Mouse (Mus musculus) heart, adult 18-20 months (tissue): ENCODE measurements around the gene Zbtb26. TPM values are rescaled to one million over a fixed set of nuclear protein-coding genes. Genes with fewer than 3 reads are reported as not detected.

Source experiments
- DNase-seq, 2 experiments: peaks; one replicate each; pipeline ENCODE4 v3.0.0; 2021 to 2022; ENCODE audit warnings: mixed read lengths in 1 of 2
- long read RNA-seq, 2 experiments: library from polyadenylated mRNA; stranded (forward); transcript quantifications; one replicate each; pipeline ENCODE4 v2.0.0; 2021
- total RNA-seq, 2 experiments: library from RNA; stranded (reverse); gene quantifications; 2 replicates each; pipeline ENCODE4 v1.2.3; 2021

The Zbtb26 gene
- 1 to 10 TPM; 4.4 to 4.5 TPM for total RNA-seq
- long read RNA-seq, experiment 1, full-length matches to known transcripts, result 1 of 1 reads
- long read RNA-seq, experiment 1, partial matches to known transcripts, result 0 of 1 reads
- long read RNA-seq, experiment 1, other reads (novel, unspliced or antisense), result 0 of 1 reads
- long read RNA-seq, experiment 2, full-length matches to known transcripts, result 2 of 2 reads
- long read RNA-seq, experiment 2, partial matches to known transcripts, result 0 of 2 reads
- long read RNA-seq, experiment 2, other reads (novel, unspliced or antisense), result 0 of 2 reads

DNA sequence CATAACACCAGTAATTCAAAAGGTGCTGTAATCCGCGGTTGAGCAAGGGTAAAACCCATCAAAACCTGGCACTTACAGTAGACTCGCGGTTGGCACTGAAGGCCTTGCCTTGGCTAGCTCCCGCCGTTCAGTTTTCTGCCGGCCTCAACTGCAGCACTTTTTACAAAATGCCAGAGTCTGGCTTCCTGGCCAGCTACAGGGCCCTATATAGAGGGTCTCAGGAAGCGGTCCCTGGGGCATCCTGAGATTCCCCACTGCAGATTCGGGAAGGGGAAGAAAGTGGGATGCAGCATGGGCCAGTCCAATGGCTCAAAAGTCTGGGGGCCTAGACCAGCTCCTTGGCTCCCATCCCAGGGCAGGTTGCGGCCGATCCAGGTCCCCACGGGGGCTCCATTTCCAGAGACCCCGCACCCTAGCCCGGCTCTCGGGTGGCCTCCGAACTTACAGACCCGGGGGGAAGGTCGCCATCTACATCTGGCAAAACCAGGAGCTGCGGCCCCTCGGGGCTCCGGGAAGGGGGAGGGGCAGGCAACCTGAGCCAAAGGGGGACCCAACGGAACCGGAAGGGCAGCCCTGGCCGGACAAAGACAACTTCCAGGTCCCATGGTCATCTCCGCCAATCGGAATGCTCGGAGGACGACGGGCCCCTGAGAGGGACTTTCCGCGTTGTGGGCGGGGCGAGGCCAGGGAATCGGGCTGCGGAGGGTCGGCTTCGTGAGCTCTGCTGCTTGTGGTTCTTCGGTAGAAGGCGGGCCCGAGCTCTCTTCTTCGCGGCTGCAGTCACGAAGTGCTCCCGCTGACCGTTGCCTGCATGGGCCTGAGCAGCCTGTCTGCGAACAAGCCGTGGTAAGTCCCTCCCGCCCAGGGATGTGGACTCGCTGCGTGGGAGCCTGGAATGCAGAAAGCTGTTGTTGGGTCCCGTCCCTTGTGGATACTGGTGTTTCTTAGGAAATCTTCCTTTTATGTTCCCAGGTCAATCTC lies at the start of gene Zbtb26, which contains the start of the genes Zbtb6 and Rabgap1:
Zbtb26 (minus strand) TSS at position 525 of the 981 bp plus-strand sequence.
Zbtb6 (minus strand) TSS at position 561 of the 981 bp plus-strand sequence.
Rabgap1 (plus strand) TSS at position 669 of the 981 bp plus-strand sequence.
- peak; percentile 98 for DNase-seq

DNA sequence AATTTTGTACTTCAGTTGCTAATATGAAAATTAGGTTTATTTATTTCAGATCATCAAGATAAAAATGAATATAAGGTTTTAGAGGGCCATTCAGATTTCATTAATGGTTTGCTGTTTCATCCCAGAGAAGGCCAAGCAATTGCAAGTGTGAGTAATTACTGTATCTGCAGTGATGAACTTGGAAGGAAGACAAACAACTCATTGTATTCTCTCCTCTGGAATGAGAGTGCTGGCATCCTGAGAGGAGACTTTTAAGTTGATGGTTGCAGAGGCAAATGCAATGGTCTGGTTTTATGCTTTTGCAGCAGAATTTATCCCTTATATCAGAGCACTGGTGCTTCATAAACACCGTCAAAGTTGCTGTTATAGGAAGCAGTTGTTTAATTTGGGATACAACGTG lies 46.0 kb upstream of the Zbtb26 start:
- no peak for DNase-seq

GRCm38 (mm10) chr2:37486408-37486807 lies 43.5 kb upstream of the Zbtb26 start:
- no peak for DNase-seq

GRCm38 (mm10) chr2:37485370-37485769 lies 42.4 kb upstream of the Zbtb26 start:
- DNase-seq, result peak; percentile 22 to 78

- DNase-seq, result no peak
Observed at GRCm38 (mm10) chr2:37484165-37484564, 41.2 kb upstream of the Zbtb26 start.

- DNase-seq, result no peak
Observed at GRCm38 (mm10) chr2:37480039-37480438, 37.1 kb upstream of the Zbtb26 start.

DNA sequence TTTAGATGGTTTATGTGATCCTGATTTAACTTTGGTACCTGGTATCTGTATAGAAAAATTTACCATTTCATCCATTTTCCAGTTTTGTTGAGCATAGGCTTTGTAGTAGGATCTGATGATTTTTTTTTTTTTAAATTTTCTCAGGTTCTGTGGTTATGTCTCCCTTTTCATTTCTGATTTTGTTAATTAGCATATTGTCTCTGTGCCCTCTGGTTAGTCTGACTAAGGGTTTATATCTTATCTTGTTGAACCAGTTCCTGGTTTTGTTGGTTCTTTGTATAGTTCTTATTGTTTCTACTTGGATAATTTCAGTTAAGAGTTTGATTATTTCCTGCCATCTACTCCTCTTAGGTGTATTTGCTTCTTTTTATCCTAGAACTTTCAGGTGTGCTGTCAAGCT lies 36.6 kb upstream of the Zbtb26 start:
- DNase-seq, result no peak

GRCm38 (mm10) chr2:37466266-37466665 lies 23.3 kb upstream of the Zbtb26 start:
- no peak for DNase-seq

GRCm38 (mm10) chr2:37460707-37461106 lies 17.8 kb upstream of the Zbtb26 start:
- no peak for DNase-seq

DNA sequence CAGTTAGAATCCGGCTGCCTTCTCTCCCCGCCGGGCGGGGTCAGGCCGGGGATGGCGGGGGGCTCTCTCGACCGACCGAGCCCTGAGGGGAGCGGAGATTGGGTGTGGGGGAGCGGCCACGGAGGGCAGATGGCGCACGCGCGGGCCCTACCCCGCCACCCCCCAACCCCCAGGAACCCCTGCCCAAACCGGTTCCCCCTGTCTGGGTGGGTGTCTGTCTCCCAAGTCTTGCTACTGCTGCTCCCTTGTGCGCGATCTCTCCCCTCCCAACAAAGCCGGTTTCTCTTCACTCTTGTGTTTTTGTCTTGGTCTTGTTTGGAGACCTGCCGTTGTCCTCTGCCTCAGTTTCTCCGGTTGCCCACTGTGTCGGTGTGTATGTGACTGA lies 9.4 kb upstream of the Zbtb26 start:
- no peak for DNase-seq

GRCm38 (mm10) chr2:37451667-37452375 lies 8.9 kb upstream of the Zbtb26 start:
- DNase-seq, result peak; percentile 92 to 97

DNA sequence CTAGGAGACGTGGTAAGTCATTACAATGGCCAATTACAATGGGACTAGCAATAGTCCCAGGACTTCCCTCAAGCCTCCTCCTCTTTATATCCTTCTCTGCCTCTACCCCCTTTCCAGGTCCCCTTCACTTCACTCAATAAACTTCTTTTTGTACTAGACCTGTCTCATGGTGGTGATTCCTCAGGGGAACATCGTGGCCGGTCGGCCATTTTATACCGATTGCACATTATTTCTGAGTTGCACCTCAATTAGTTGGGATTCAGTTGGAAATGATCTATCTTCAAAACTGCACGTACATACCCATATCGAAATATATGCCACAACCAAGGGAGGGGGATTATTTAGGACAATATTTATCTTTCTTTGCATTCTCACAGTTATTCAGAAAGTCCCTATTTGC lies 11.3 kb downstream of the Zbtb26 start:
- DNase-seq, result no peak

- DNase-seq, result peak; percentile 88 to 92
Observed at GRCm38 (mm10) chr2:37430593-37431464, 12.1 kb downstream of the Zbtb26 start.

DNA sequence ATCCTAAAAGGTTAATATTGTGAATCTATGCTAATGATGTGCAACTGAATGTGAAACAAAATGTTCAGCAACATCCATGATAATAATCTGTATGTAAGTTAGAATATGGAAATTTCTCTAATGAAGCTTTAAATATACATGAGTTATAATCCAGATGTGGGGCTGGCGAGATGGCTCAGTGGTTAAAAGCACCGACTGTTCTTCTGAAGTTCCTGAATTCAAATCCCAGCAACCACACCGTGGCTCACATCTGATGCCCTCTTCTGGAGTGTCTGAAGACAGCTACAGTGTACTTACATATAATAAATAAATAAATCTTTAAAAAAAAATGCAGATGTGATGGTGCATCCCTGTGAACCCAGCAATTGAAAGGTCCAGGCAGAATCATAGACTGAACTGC lies 19.3 kb downstream of the Zbtb26 start:
- peak in 1 of 2 experiments; percentile 7 for DNase-seq

- peak; percentile 97 to 98 for DNase-seq
Observed at GRCm38 (mm10) chr2:37422306-37423304, 20.3 kb downstream of the Zbtb26 start, which contains the start of gene Rc3h2. TSS of gene Rc3h2 (minus strand) at chr2:37422903.

- DNase-seq, result no peak
Observed at GRCm38 (mm10) chr2:37421903-37422302, 21.0 kb downstream of the Zbtb26 start.

GRCm38 (mm10) chr2:37395539-37395938 lies 47.4 kb downstream of the Zbtb26 start:
- DNase-seq, result no peak

DNA sequence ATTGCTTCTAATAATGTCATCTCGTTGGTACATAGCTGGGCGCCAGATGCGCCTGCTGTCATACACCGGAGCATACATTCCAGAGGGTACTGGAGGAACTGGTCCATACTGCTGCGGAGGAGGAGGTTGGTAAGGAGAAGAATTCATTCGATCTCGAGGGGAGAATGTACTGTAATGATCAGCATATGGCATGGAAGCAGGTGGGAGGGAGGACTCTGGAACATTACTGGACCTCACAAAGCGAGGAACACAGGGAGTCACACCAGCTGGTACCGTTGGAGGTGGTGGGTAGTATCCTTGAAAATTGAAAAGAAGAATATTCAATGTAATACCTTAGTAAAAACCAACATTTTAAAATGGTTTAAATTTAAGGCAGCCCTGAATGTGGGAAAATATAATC lies 60.0 kb downstream of the Zbtb26 start:
- DNase-seq, result no peak
